Mouse (Mus musculus) forebrain, embryonic 11.5 days (tissue): ENCODE measurements at regions not wholly inside any gene's neighbourhood (a gene's known extent, or its start where the extent isn't known, plus 50 kb on each side); places are given as distances from the start of the nearest gene placed in this dataset.

ENCODE experiments used
- ATAC-seq: fragments of 200-750 bp; cut with Nextera tagmentation; replicated peaks from 2 replicates; pipeline ENCODE4 v1.8.0; 2017; ENCODE audit warnings: moderate TSS enrichment; ENCODE audit not compliant: low FRiP score
- DNase-seq: peaks from one replicate; pipeline ENCODE4 v3.0.0-alpha.2; 2017; ENCODE audit warnings: low spot score
- H3K27ac ChIP-seq: fragments of 300-500 bp; sonication (generic); 2 replicates; pipeline ENCODE4 v1.5.1; 2014; ENCODE audit warnings: low read depth, low read length
- H3K27me3 ChIP-seq: fragments of 300-500 bp; sonication (generic); 2 replicates; pipeline ENCODE4 v1.6.1; 2014; ENCODE audit warnings: mild to moderate bottlenecking, low read length, mixed read lengths; ENCODE audit not compliant: control insufficient read depth, insufficient read depth
- H3K36me3 ChIP-seq: fragments of 300-500 bp; sonication (generic); 2 replicates; pipeline ENCODE4 v1.6.1; 2014; ENCODE audit warnings: mild to moderate bottlenecking, low read length, moderate library complexity, mixed read lengths; ENCODE audit not compliant: control insufficient read depth, insufficient read depth
- H3K4me1 ChIP-seq: fragments of 300-500 bp; sonication (generic); replicated peaks from 2 replicates; pipeline ENCODE4 v1.6.1; 2014; ENCODE audit warnings: low read length, mixed read lengths; ENCODE audit not compliant: control insufficient read depth, insufficient read depth
- H3K4me2 ChIP-seq: fragments of 300-500 bp; sonication (generic); 2 replicates; pipeline ENCODE4 v1.6.1; 2014; ENCODE audit warnings: low read depth, mild to moderate bottlenecking, low read length, moderate library complexity, mixed read lengths; ENCODE audit not compliant: severe bottlenecking
- H3K4me3 ChIP-seq: fragments of 300-500 bp; sonication (generic); 2 replicates; pipeline ENCODE4 v1.5.1; 2014; ENCODE audit warnings: low read depth, low read length
- H3K9ac ChIP-seq: fragments of 300-500 bp; sonication (generic); 2 replicates; pipeline ENCODE4 v1.6.1; 2014; ENCODE audit warnings: low read length
- H3K9me3 ChIP-seq: fragments of 300-500 bp; sonication (generic); 2 replicates; pipeline ENCODE4 v1.6.1; 2016; ENCODE audit warnings: low read length, mixed read lengths; ENCODE audit not compliant: control insufficient read depth
- WGBS: fragments of 180-500 bp; shearing (Covaris S2); extraction: QIAGEN DNeasy Blood & Tissue Kit; methylation state at CpG from one replicate; pipeline ENCODE4 v1.1.7; 2014; 5-methylcytosine and 5-hydroxymethylcytosine counted together

DNA sequence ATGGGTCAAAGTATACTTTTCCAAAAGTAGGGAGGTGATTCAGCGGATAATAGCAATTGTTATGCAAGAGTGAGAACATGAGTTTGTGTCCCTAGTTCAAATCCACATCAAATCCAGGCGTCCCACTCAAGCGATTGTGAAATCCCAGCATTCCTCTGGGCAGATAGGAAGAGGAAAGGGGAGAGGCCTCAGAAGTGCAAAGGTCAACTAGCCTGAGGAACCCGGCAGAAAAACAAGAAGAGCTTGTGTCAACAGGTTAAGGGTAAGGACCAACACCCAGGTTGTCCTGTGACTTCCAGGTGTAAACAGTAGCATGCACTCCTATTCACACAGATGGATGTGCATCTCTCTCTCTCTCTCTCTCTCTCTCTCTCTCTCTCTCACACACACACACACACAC, 127.5 kb downstream of the Rybp start:
- Histone ChIP-seq H3K27me3 (peaks cover 3% of the 10 kb centered on the region; the same call in 1 of the 2 replicates), H3K9ac (no peak overlapping the region), H3K4me1 (peaks cover 11% of the 10 kb centered on the region; the same call in 1 of the 2 replicates), H3K4me2 (no peak overlapping the region), H3K9me3 (no peaks in the 10 kb centered on the region), H3K27ac (no peak overlapping the region), H3K4me3 (no peak overlapping the region), H3K36me3 (no peaks in the 10 kb centered on the region)
- WGBS: 80% methylated on average over 4 of the region's 4 CpGs
- ATAC-seq (no peak), DNase-seq (no peak)

GRCm38 (mm10) chr6:100159246-100159645, 128.0 kb downstream of the Rybp start:
- H3K27ac ChIP-seq: no peak overlapping the region
- H3K27me3 ChIP-seq: peaks cover 3% of the 10 kb centered on the region; the same call in 1 of the 2 replicates
- no peak overlapping the region for H3K9ac ChIP-seq
- H3K36me3 ChIP-seq: no peaks in the 10 kb centered on the region
- no peaks in the 10 kb centered on the region for H3K9me3 ChIP-seq
- H3K4me3 ChIP-seq: no peak overlapping the region
- H3K4me2 ChIP-seq: no peak overlapping the region
- H3K4me1 ChIP-seq: peaks cover 11% of the 10 kb centered on the region; the same call in 1 of the 2 replicates
- WGBS: 42% methylated on average over 1 of the region's 1 CpGs
- DNase-seq (no peak), ATAC-seq (no peak)

GRCm38 (mm10) chr6:100157288-100157687, 130.0 kb downstream of the Rybp start:
- no peak overlapping the region for H3K27ac ChIP-seq
- 65% methylated on average over 7 of the region's 7 CpGs for WGBS
- H3K36me3 ChIP-seq: no peaks in the 10 kb centered on the region
- H3K4me3 ChIP-seq: no peak overlapping the region
- H3K9me3 ChIP-seq: no peaks in the 10 kb centered on the region
- no peaks in the 10 kb centered on the region for H3K27me3 ChIP-seq
- DNase-seq (no peak), ATAC-seq (no peak)
- H3K9ac ChIP-seq: no peak overlapping the region
- no peaks in the 10 kb centered on the region for H3K4me1 ChIP-seq
- no peak overlapping the region for H3K4me2 ChIP-seq

- H3K4me3 ChIP-seq: no peak overlapping the region
- H3K4me2 ChIP-seq: no peak overlapping the region
- no peaks in the 10 kb centered on the region for H3K4me1 ChIP-seq
- H3K9me3 ChIP-seq: no peaks in the 10 kb centered on the region
- no peaks in the 10 kb centered on the region for H3K36me3 ChIP-seq
- no peak overlapping the region for H3K9ac ChIP-seq
- DNase-seq (no peak), ATAC-seq (no peak; the same call in 1 of the 2 replicates)
- H3K27me3 ChIP-seq: no peaks in the 10 kb centered on the region
- 78% methylated on average over 4 of the region's 4 CpGs for WGBS
- H3K27ac ChIP-seq: no peak overlapping the region
Measured at GRCm38 (mm10) chr6:100156163-100156562, 131.1 kb downstream of the Rybp start.

DNA sequence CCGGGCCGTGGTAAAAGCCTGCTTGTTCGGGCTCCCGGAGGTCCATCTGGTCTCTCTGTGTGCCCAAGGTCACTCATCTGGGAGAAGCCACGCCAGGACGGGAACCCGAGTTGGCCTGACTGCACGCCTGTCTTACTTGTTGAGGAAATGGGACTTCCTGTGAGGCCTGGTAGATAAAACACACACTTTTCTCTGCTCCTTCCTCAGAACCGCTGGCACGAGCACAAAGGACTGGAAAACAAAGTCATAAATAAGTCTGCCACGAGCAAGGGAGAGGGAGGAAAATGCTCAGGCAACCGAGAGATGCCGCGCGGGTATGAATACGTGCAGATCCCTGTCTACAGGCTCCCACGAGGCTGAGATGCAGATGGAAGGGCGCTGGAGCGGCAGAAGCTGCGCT, 131.6 kb downstream of the Rybp start:
- Histone ChIP-seq H3K4me1 (no peaks in the 10 kb centered on the region), H3K4me2 (no peak overlapping the region), H3K27ac (no peak overlapping the region), H3K9ac (no peak overlapping the region), H3K9me3 (no peaks in the 10 kb centered on the region), H3K36me3 (no peaks in the 10 kb centered on the region), H3K27me3 (no peaks in the 10 kb centered on the region), H3K4me3 (no peak overlapping the region)
- no peak for ATAC-seq
- DNase-seq: no peak
- WGBS: 70% methylated on average over 20 of the region's 20 CpGs

DNA sequence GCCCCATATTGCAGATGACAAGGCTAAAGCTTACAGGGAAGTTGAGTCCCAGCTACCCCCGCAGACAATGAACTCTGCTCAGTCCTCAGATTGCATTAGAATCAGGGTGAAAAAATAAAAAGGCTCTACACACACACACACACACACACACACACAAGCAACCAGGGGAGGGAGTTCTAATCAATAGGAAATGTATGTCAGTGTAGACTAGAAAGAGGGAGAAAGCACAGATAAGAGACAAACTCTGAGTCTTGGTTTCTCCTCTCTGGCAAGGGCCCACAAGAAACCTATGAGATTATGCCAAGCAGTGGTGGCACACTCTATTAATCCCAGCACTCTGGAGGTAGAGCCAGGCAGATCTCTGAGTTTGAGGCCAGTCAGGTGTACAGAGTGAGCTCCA, 135.8 kb downstream of the Rybp start:
- Histone ChIP-seq H3K27ac (no peak overlapping the region), H3K27me3 (no peaks in the 10 kb centered on the region), H3K4me3 (no peak overlapping the region), H3K4me1 (peaks cover 4% of the 10 kb centered on the region; the same call in 1 of the 2 replicates), H3K36me3 (no peaks in the 10 kb centered on the region), H3K4me2 (no peak overlapping the region), H3K9me3 (no peaks in the 10 kb centered on the region), H3K9ac (no peak overlapping the region)
- DNase-seq (no peak), ATAC-seq (no peak)
- 84% methylated on average over 1 of the region's 1 CpGs for WGBS

DNA sequence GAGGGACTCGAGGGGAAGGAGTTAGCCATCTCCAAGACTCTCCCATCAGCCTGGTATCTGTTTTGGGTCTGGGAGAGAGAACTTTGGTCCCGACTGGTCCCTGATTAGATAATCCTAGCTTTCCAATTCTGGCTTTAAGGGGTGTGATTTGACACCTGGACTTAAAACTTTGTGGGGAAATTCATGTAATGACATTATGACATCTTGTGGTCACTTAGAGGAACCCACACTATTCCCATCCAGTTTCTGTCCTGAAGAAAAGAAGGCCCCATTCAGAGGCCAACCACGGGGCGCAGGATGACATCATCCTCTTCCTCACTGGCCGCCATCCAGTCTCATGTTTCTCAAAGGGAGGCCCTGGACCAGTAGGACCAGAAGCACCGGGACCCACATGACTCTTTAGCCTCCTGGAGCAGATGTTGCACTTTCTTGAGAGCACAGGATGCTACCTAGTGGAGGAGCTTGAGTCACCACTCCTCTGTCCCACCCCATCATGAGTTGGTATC, 136.5 kb downstream of the Rybp start:
- Histone ChIP-seq H3K27me3 (no peaks in the 10 kb centered on the region), H3K9me3 (no peaks in the 10 kb centered on the region), H3K4me1 (peaks cover 4% of the 10 kb centered on the region; the same call in 1 of the 2 replicates), H3K27ac (no peak overlapping the region), H3K9ac (no peak overlapping the region), H3K4me2 (no peak overlapping the region), H3K36me3 (no peaks in the 10 kb centered on the region), H3K4me3 (no peak overlapping the region)
- DNase-seq (no peak), ATAC-seq (no peak)
- 84% methylated on average over 6 of the region's 6 CpGs for WGBS

DNA sequence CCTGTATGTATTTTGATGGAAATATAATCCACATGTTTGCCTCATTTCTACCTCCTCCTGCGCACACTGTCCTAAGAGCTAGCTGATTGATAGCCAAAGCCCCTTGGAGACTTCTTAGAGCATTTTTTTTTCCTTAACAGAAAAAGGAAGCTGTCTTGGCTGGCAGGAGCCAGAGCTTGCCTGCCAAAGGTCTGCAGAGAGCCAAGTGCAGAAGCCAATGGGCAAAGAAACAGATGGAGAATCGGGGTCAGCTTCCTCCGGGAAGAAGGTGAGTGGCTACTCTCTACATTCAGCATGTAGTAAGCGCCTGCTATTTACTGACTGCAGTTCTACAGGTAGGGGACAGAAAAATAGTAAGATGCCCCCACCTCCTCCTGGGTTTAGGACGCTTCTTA, 137.8 kb downstream of the Rybp start:
- H3K27ac ChIP-seq: no peak overlapping the region
- H3K36me3 ChIP-seq: no peaks in the 10 kb centered on the region
- no peaks in the 10 kb centered on the region for H3K27me3 ChIP-seq
- peaks cover 7% of the 10 kb centered on the region; the same call in 1 of the 2 replicates for H3K4me1 ChIP-seq
- no peak overlapping the region for H3K4me2 ChIP-seq
- ATAC-seq (no peak), DNase-seq (no peak)
- H3K9ac ChIP-seq: no peak overlapping the region
- no peaks in the 10 kb centered on the region for H3K9me3 ChIP-seq
- WGBS: 88% methylated on average over 5 of the region's 5 CpGs
- H3K4me3 ChIP-seq: no peak overlapping the region

DNA sequence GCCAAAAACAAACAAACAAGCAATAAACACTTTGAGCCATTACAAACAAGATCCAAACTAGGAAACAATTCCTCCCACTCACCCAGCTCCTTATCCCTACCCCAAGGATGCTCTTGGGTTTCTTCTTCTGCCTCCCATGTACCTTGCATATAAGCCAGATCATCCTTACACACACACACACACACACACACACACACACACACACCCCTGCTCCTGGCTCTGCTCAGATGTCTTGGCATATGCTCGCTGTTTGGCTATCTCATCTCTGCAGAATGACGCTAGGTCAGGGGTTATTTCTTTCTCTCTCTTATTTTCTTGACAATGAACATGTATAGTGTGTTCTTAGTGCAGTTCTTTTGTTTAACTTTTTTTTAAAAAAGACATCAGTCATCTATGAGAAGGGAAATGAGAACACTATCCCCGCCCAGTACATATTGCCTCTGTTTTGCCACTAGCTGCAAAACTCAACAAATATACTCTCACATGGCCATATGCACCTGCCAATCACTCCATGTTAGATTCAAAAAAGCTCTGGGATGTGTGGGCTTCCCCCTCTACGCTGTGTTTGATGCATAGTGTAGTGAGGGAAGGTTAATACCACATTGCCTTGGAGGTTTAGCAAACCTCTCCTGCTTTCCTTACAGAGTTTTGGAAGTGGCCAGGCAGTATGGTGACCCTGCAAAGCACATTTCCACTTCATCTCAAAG, 138.4 kb downstream of the Rybp start:
- no peak for ATAC-seq
- Histone ChIP-seq H3K4me3 (no peak overlapping the region), H3K4me2 (no peak overlapping the region), H3K36me3 (no peaks in the 10 kb centered on the region), H3K9ac (no peak overlapping the region), H3K9me3 (no peaks in the 10 kb centered on the region), H3K27me3 (no peaks in the 10 kb centered on the region), H3K4me1 (peaks cover 12% of the 10 kb centered on the region), H3K27ac (no peak overlapping the region)
- WGBS: 81% methylated on average over 4 of the region's 4 CpGs
- DNase-seq: no peak
